Mouse (Mus musculus) liver, adult 2 months (tissue): ENCODE measurements around the gene Bnipl. TPM values are rescaled to one million over a fixed set of nuclear protein-coding genes. Genes with fewer than 3 reads are reported as not detected.

Source experiments
- DNase-seq: peaks from one replicate; pipeline ENCODE4 v3.0.0-alpha.2; 2011; ENCODE audit warnings: low read depth, low spot score; ENCODE audit errors: extremely low read depth
- H3K27ac ChIP-seq: fragments of 200-500 bp; replicated peaks from 2 replicates; pipeline ENCODE4 v1.5.1; 2012; ENCODE audit warnings: low read depth, mild to moderate bottlenecking, control low read depth, inconsistent platforms, low read length; ENCODE audit not compliant: insufficient read depth
- H3K27me3 ChIP-seq: fragments of 200-500 bp; 2 replicates; pipeline ENCODE4 v1.6.1; 2012; ENCODE audit warnings: mild to moderate bottlenecking, moderate library complexity, low read length, inconsistent platforms; ENCODE audit not compliant: control insufficient read depth, insufficient read depth
- H3K36me3 ChIP-seq: fragments of 200-500 bp; 2 replicates; pipeline ENCODE4 v1.6.1; 2012; ENCODE audit warnings: low read length, inconsistent platforms; ENCODE audit not compliant: control insufficient read depth, insufficient read depth
- H3K4me1 ChIP-seq: fragments of 200-500 bp; 2 replicates; pipeline ENCODE4 v1.6.1; 2011; ENCODE audit warnings: low read length; ENCODE audit not compliant: control insufficient read depth, insufficient read depth
- H3K4me3 ChIP-seq: fragments of 200-500 bp; 2 replicates; pipeline ENCODE4 v1.5.1; 2011; ENCODE audit warnings: low read depth, mild to moderate bottlenecking, control low read depth, low read length, moderate library complexity; ENCODE audit not compliant: insufficient read depth
- H3K79me2 ChIP-seq: fragments of 200-500 bp; 2 replicates; pipeline ENCODE4 v1.6.1; 2012; ENCODE audit warnings: inconsistent platforms, mild to moderate bottlenecking, low read length, moderate library complexity; ENCODE audit not compliant: control insufficient read depth, insufficient read depth
- H3K9ac ChIP-seq: fragments of 200-500 bp; 2 replicates; pipeline ENCODE4 v1.6.1; 2012; ENCODE audit warnings: low read depth, mild to moderate bottlenecking, control low read depth, inconsistent platforms, low read length
- CTCF ChIP-seq: fragments of 200-500 bp; IDR thresholded peaks from 2 replicates; pipeline ENCODE4 v1.5.1; 2011; ENCODE audit warnings: low read depth, low read length, control low read depth
- POLR2A ChIP-seq: fragments of 200-500 bp; IDR thresholded peaks from 2 replicates; pipeline ENCODE4 v1.6.1; 2011; ENCODE audit warnings: low read length, control low read depth; ENCODE audit not compliant: insufficient read depth; ENCODE audit errors: extremely low read depth
- WGBS: fragments of 180-500 bp; shearing (Covaris S2); methylation state at CpG from one replicate; pipeline ENCODE4 v1.1.7; 2018; 5-methylcytosine and 5-hydroxymethylcytosine counted together
- polyA plus RNA-seq: library from polyadenylated mRNA; depleted of rRNA; stranded (reverse); fragments of >200 nt; gene quantifications from 2 replicates; pipeline ENCODE4 v1.2.3, GENCODE M21; 2012; rRNA removed
- total RNA-seq: library from RNA; depleted of rRNA; stranded (reverse); fragments of >200 nt; gene quantifications from 2 replicates; pipeline ENCODE4 v1.2.3, GENCODE M21; 2014; rRNA removed

Gene Bnipl
- total and polyA plus RNA-seq, 2 experiments, result 0.16 TPM; not detected in 1

- Histone ChIP-seq H3K36me3 (peaks cover 41% of the 10 kb centered on the region), H3K27me3 (no peaks in the 10 kb centered on the region), H3K4me1 (peaks cover 9% of the 10 kb centered on the region), H3K27ac (no peak overlapping the region), H3K79me2 (no peaks in the 10 kb centered on the region), H3K9ac (no peak overlapping the region), H3K4me3 (no peak overlapping the region)
- no peak for TF ChIP-seq CTCF
- no peak for TF ChIP-seq POLR2A
- DNase-seq, result peak; percentile 60
- WGBS, result 24% methylated on average over 2 of the region's 2 CpGs
Observed at GRCm38 (mm10) chr3:95195772-95196171, 55.2 kb downstream of the Bnipl start.

- Histone ChIP-seq H3K36me3 (peaks cover 34% of the 10 kb centered on the region), H3K27ac (no peak overlapping the region), H3K4me3 (no peak overlapping the region), H3K9ac (no peak overlapping the region), H3K27me3 (no peaks in the 10 kb centered on the region), H3K4me1 (peaks cover 9% of the 10 kb centered on the region), H3K79me2 (no peaks in the 10 kb centered on the region)
- TF ChIP-seq CTCF, result no peak
- TF ChIP-seq POLR2A, result no peak
- no peak for DNase-seq
- 51% methylated on average over 6 of the region's 6 CpGs for WGBS
Observed at GRCm38 (mm10) chr3:95194721-95195135, 56.3 kb downstream of the Bnipl start.

Other genes with a start within 250 kb of the Bnipl start
- gene Zfp687, start 235.7 kb downstream of the Bnipl start, total RNA-seq, result 2.1 and 3.2 TPM in 2 replicates
- gene Zfp687, start 235.7 kb downstream of the Bnipl start, polyA plus RNA-seq, result 6.8 and 8.8 TPM in 2 replicates
- 140 and 156 TPM in 2 replicates for gene Psmd4, start 208.6 kb downstream of the Bnipl start, total RNA-seq
- 132 and 134 TPM in 2 replicates for gene Psmd4, start 208.6 kb downstream of the Bnipl start, polyA plus RNA-seq
- gene Pip5k1a, start 144.3 kb downstream of the Bnipl start, total RNA-seq, result 4.5 and 5.6 TPM in 2 replicates
- 5.2 and 6.7 TPM in 2 replicates for gene Pip5k1a, start 144.3 kb downstream of the Bnipl start, polyA plus RNA-seq
- 9.9 and 12.7 TPM in 2 replicates for gene Vps72, start 140.2 kb downstream of the Bnipl start, total RNA-seq
- gene Vps72, start 140.2 kb downstream of the Bnipl start, polyA plus RNA-seq, result 25.1 and 27.4 TPM in 2 replicates
- 0.65 TPM in 1 of 2 replicates, not detected in the other for gene Tmod4, start 126.7 kb downstream of the Bnipl start, total RNA-seq
- 0.25 TPM in 1 of 2 replicates, not detected in the other for gene Tmod4, start 126.7 kb downstream of the Bnipl start, polyA plus RNA-seq
- gene Scnm1, start 117.2 kb downstream of the Bnipl start, total RNA-seq, result 12.6 and 13.3 TPM in 2 replicates
- gene Scnm1, start 117.2 kb downstream of the Bnipl start, polyA plus RNA-seq, result 15.2 and 17.7 TPM in 2 replicates
- gene Lysmd1, start 117.1 kb downstream of the Bnipl start, total RNA-seq, result 7.0 and 7.9 TPM in 2 replicates
- 6.1 and 6.5 TPM in 2 replicates for gene Lysmd1, start 117.1 kb downstream of the Bnipl start, polyA plus RNA-seq
- gene Tnfaip8l2, start 108.8 kb downstream of the Bnipl start, total RNA-seq, result 2.3 and 2.8 TPM in 2 replicates
- 2.7 and 4.0 TPM in 2 replicates for gene Tnfaip8l2, start 108.8 kb downstream of the Bnipl start, polyA plus RNA-seq
- gene Sema6c, start 90.7 kb downstream of the Bnipl start, total RNA-seq, result 0.65 and 1.1 TPM in 2 replicates
- 2.1 and 2.9 TPM in 2 replicates for gene Sema6c, start 90.7 kb downstream of the Bnipl start, polyA plus RNA-seq
- 13.7 and 17.6 TPM in 2 replicates for gene Gabpb2, start 33.3 kb downstream of the Bnipl start, total RNA-seq
- 4.4 and 6.1 TPM in 2 replicates for gene Gabpb2, start 33.3 kb downstream of the Bnipl start, polyA plus RNA-seq
- 8.9 and 12.3 TPM in 2 replicates for gene Cdc42se1, start 22.5 kb downstream of the Bnipl start, total RNA-seq
- gene Cdc42se1, start 22.5 kb downstream of the Bnipl start, polyA plus RNA-seq, result 12.4 and 13.1 TPM in 2 replicates
- 0.81 and 0.83 TPM in 2 replicates for gene Mllt11, start 19.0 kb downstream of the Bnipl start, total RNA-seq
- gene Mllt11, start 19.0 kb downstream of the Bnipl start, polyA plus RNA-seq, result 0.81 and 1.4 TPM in 2 replicates
- gene Gm128, start 9.6 kb downstream of the Bnipl start, total RNA-seq, result 0.09 TPM in 1 of 2 replicates, not detected in the other
- 0.06 TPM in 1 of 2 replicates, not detected in the other for gene Gm128, start 9.6 kb downstream of the Bnipl start, polyA plus RNA-seq
- gene Mindy1, start 30.2 kb upstream of the Bnipl start, total RNA-seq, result 56.6 and 63.6 TPM in 2 replicates
- 122 and 137 TPM in 2 replicates for gene Mindy1, start 30.2 kb upstream of the Bnipl start, polyA plus RNA-seq
- 7.6 and 7.8 TPM in 2 replicates for gene Prune1, start 30.9 kb upstream of the Bnipl start, total RNA-seq
- 11.3 and 12.8 TPM in 2 replicates for gene Prune1, start 30.9 kb upstream of the Bnipl start, polyA plus RNA-seq
- 0.54 and 0.55 TPM in 2 replicates for gene Anxa9, start 56.0 kb upstream of the Bnipl start, total RNA-seq
- gene Anxa9, start 56.0 kb upstream of the Bnipl start, polyA plus RNA-seq, result 0.47 and 0.91 TPM in 2 replicates
- gene Cers2, start 63.6 kb upstream of the Bnipl start, total RNA-seq, result 283 and 284 TPM in 2 replicates
- 266 and 271 TPM in 2 replicates for gene Cers2, start 63.6 kb upstream of the Bnipl start, polyA plus RNA-seq
- 13.3 and 15.7 TPM in 2 replicates for gene Setdb1, start 106.0 kb upstream of the Bnipl start, total RNA-seq
- 6.3 and 8.6 TPM in 2 replicates for gene Setdb1, start 106.0 kb upstream of the Bnipl start, polyA plus RNA-seq
- gene 4930558C23Rik, start 151.6 kb upstream of the Bnipl start, total RNA-seq, result not detected in 2 replicates
- gene 4930558C23Rik, start 151.6 kb upstream of the Bnipl start, polyA plus RNA-seq, result not detected in 2 replicates
- 23.6 and 24.3 TPM in 2 replicates for gene Arnt, start 183.2 kb upstream of the Bnipl start, total RNA-seq
- 14.2 and 20.8 TPM in 2 replicates for gene Arnt, start 183.2 kb upstream of the Bnipl start, polyA plus RNA-seq
- gene Ctsk, start 248.1 kb upstream of the Bnipl start, total RNA-seq, result 0.81 and 1.3 TPM in 2 replicates
- gene Ctsk, start 248.1 kb upstream of the Bnipl start, polyA plus RNA-seq, result 0.09 and 0.60 TPM in 2 replicates